Mouse (Mus musculus) megakaryocyte, embryonic 14.5 days (primary cell): ENCODE data around the gene Dis3l2.

Experiments used
- FLI1 ChIP-seq: IDR thresholded peaks from 2 replicates; pipeline ENCODE4 v1.6.1; 2012; ENCODE audit warnings: low read length, inconsistent platforms, mixed read lengths
- GATA1 ChIP-seq: IDR thresholded peaks from 3 replicates; pipeline ENCODE4 v1.6.1; 2012; ENCODE audit warnings: mixed read lengths, low read length, inconsistent platforms, borderline replicate concordance

DNA sequence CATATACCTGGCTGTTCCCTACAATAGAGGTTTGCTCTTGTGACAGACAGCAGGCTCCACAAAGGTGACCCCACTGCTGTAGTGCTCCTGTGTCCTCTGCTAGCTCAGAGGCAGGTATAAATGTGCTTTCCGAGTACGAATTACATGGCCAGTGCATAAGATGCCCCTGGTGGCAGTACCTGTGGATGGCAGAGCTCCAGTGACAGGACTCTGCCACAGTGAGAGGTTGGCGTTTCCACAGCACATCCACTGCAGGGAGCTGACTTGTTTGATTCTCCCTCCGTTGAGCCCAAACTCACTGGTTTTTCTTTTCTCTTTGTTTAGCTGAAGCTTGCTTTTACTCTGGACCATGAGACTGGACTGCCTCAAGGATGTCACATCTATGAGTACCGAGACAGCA lies 317.1 kb downstream of the Dis3l2 start:
- no peak for TF ChIP-seq GATA1
- no peak for TF ChIP-seq FLI1
